Comparison of ENCODE assay signal across 8 mouse cellular contexts in genomic region chr5:140702103-140702513, GRCm38 (mm10). TPM values are rescaled to one million over a fixed set of nuclear protein-coding genes. Genes with fewer than 3 reads are reported as not detected.
DNase-seq lines count a peak whose midpoint lies in the region; ATAC-seq and TF ChIP-seq lines count a peak whose summit lies in the region.

Gene Iqce (minus strand): TSS chr5:140702378.

- H3K36me3 ChIP-seq in heart, embryonic 14.5 days (ENCODE audit: control insufficient read depth, insufficient read depth, low read length) = peaks cover 8% of the 10 kb centered on the region
- no peaks in the 10 kb centered on the region for H3K36me3 ChIP-seq in liver, embryonic 14.5 days (replicated peaks; ENCODE audit: control insufficient read depth, insufficient read depth, low read depth)
- H3K36me3 ChIP-seq in neural tube, embryonic 11.5 days (ENCODE audit: control insufficient read depth, insufficient read depth, low read length) = peaks cover 2% of the 10 kb centered on the region; the same call in 1 of the 2 replicates
- peaks cover 4% of the 10 kb centered on the region; the same call in 1 of the 2 replicates for H3K36me3 ChIP-seq in stomach, postnatal 0 days (ENCODE audit: control insufficient read depth, insufficient read depth, low read length)

- TF ChIP-seq EP300 in liver, embryonic 14.5 days (IDR thresholded peaks at IDR 0.05; ENCODE audit: low read depth) = no peak
- TF ChIP-seq EP300 in stomach, postnatal 0 days (optimal IDR thresholded peaks at IDR 0.05) = no peak

- peak; percentile 27 for ATAC-seq in heart, embryonic 14.5 days (ENCODE audit: insufficient number of reproducible peaks, insufficient read depth, low FRiP score, low read depth)
- peak; percentile 47 for ATAC-seq in liver, embryonic 14.5 days (ENCODE audit: insufficient read depth)
- ATAC-seq in neural tube, embryonic 11.5 days (ENCODE audit: insufficient read depth, low FRiP score, low TSS enrichment) = peak; percentile 67
- ATAC-seq in stomach, postnatal 0 days (ENCODE audit: low FRiP score, low TSS enrichment) = peak; percentile 22

- TF ChIP-seq CTCF in liver, embryonic 14.5 days (IDR thresholded peaks at IDR 0.05; ENCODE audit: low read depth) = no peak
- TF ChIP-seq CTCF in stomach, postnatal 0 days (IDR thresholded peaks at IDR 0.05; ENCODE audit: low read depth) = no peak

- peak; percentile 95 for DNase-seq in CD4-positive, CD25-positive, alpha-beta regulatory T cell, adult 2 months (ENCODE audit: low read depth, low spot score)
- peak; percentile 76 for DNase-seq in fibroblast of lung, adult 2 months (ENCODE audit: low read depth)
- peak; percentile 96 for DNase-seq in kidney, postnatal 14 days
- DNase-seq in liver, embryonic 14.5 days (ENCODE audit: low read depth in 3 of 3, low spot score in 3 of 3) = peak; percentile 70 to 74 (median 71)
- DNase-seq in neural tube, embryonic 11.5 days (ENCODE audit: low spot score) = peak; percentile 95
- peak; percentile 93 for DNase-seq in stomach, postnatal 0 days (ENCODE audit: low spot score)

- no peaks in the 10 kb centered on the region for H3K27me3 ChIP-seq in heart, embryonic 14.5 days (ENCODE audit: control insufficient read depth, insufficient read depth, low read length)
- H3K27me3 ChIP-seq in liver, embryonic 14.5 days (ENCODE audit: control insufficient read depth, insufficient read depth, low read length) = no peaks in the 10 kb centered on the region
- H3K27me3 ChIP-seq in neural tube, embryonic 11.5 days (ENCODE audit: control insufficient read depth, insufficient read depth, low read length) = no peaks in the 10 kb centered on the region
- no peaks in the 10 kb centered on the region for H3K27me3 ChIP-seq in stomach, postnatal 0 days (ENCODE audit: control insufficient read depth, insufficient read depth, low read length)

- no peaks in the 10 kb centered on the region for H3K9me3 ChIP-seq in heart, embryonic 14.5 days (ENCODE audit: control insufficient read depth, low read length)
- no peaks in the 10 kb centered on the region for H3K9me3 ChIP-seq in liver, embryonic 14.5 days (ENCODE audit: control insufficient read depth, low read length)
- no peaks in the 10 kb centered on the region for H3K9me3 ChIP-seq in neural tube, embryonic 11.5 days (ENCODE audit: control insufficient read depth, low read length)
- no peaks in the 10 kb centered on the region for H3K9me3 ChIP-seq in stomach, postnatal 0 days (ENCODE audit: control insufficient read depth, low read length)

- peak within 1 kb of the TSS; percentile 81 for H3K9ac ChIP-seq in heart, embryonic 14.5 days (ENCODE audit: low read length)
- H3K9ac ChIP-seq in liver, embryonic 14.5 days (replicated peaks) = peak within 1 kb of the TSS; percentile 57
- H3K9ac ChIP-seq in neural tube, embryonic 11.5 days (ENCODE audit: low read length) = peak within 1 kb of the TSS; percentile 83
- H3K9ac ChIP-seq in stomach, postnatal 0 days (ENCODE audit: low read length) = peak within 1 kb of the TSS; percentile 79

- H3K4me3 ChIP-seq in brown adipose tissue, adult 24 weeks (ENCODE audit: insufficient read depth, low read depth, low read length) = peak within 1 kb of the TSS; percentile 87
- H3K4me3 ChIP-seq in heart, embryonic 14.5 days (ENCODE audit: control insufficient read depth in 1 of 2, insufficient read depth in 1 of 2, low read depth in 1 of 2, low read length in 2 of 2) = peak within 1 kb of the TSS; percentile 82 to 98
- peak within 1 kb of the TSS; percentile 59 to 62 for H3K4me3 ChIP-seq in liver, embryonic 14.5 days (ENCODE audit: insufficient read depth in 1 of 2, low read depth in 2 of 2, low read length in 2 of 2)
- H3K4me3 ChIP-seq in neural tube, embryonic 11.5 days (ENCODE audit: low read depth, low read length) = peak within 1 kb of the TSS; percentile 87
- H3K4me3 ChIP-seq in stomach, postnatal 0 days (ENCODE audit: low read depth, low read length) = peak within 1 kb of the TSS; percentile 77

- peak within 1 kb of the TSS; percentile 90 for H3K4me2 ChIP-seq in heart, embryonic 14.5 days (ENCODE audit: low read length)
- peak within 1 kb of the TSS; percentile 78 for H3K4me2 ChIP-seq in liver, embryonic 14.5 days (ENCODE audit: low read depth)
- peak within 1 kb of the TSS; percentile 92 for H3K4me2 ChIP-seq in neural tube, embryonic 11.5 days (ENCODE audit: low read depth)
- peak within 1 kb of the TSS; percentile 92 for H3K4me2 ChIP-seq in stomach, postnatal 0 days (replicated peaks; ENCODE audit: low read depth)

- WGBS in heart, embryonic 14.5 days = under 1% methylated on average over 32 of the region's 33 CpGs
- under 1% methylated on average over 33 of the region's 33 CpGs for WGBS in liver, embryonic 14.5 days (ENCODE audit: insufficient replicate concordance)
- under 1% methylated on average over 27 of the region's 33 CpGs for WGBS in neural tube, embryonic 11.5 days
- under 1% methylated on average over 31 of the region's 33 CpGs for WGBS in stomach, postnatal 0 days

- H3K4me1 ChIP-seq in brown adipose tissue, adult 24 weeks (ENCODE audit: control insufficient read depth, insufficient read depth, insufficient read length, low read length) = peaks cover 7% of the 10 kb centered on the region
- H3K4me1 ChIP-seq in heart, embryonic 14.5 days (ENCODE audit: control insufficient read depth in 2 of 2, insufficient read depth in 2 of 2, low read length in 2 of 2) = peaks cover 16 to 29% of the 10 kb centered on the region in 2 experiments
- H3K4me1 ChIP-seq in liver, embryonic 14.5 days (replicated peaks; ENCODE audit: control insufficient read depth in 2 of 2, insufficient read depth in 2 of 2, low read length in 1 of 2) = peaks cover 21 to 34% of the 10 kb centered on the region in 2 experiments
- H3K4me1 ChIP-seq in neural tube, embryonic 11.5 days (ENCODE audit: control insufficient read depth, insufficient read depth, low read length) = peaks cover 8% of the 10 kb centered on the region
- H3K4me1 ChIP-seq in stomach, postnatal 0 days (replicated peaks; ENCODE audit: control insufficient read depth, insufficient read depth) = no peaks in the 10 kb centered on the region

- H3K27ac ChIP-seq in brown adipose tissue, adult 24 weeks (replicated peaks; ENCODE audit: low read depth, low read length) = no peak within 1 kb of the TSS
- H3K27ac ChIP-seq in heart, embryonic 14.5 days (replicated peaks in 1 of 2; ENCODE audit: control insufficient read depth in 1 of 2, insufficient read depth in 1 of 2, low read depth in 2 of 2, low read length in 2 of 2) = peak within 1 kb of the TSS; percentile 68 to 75
- peak within 1 kb of the TSS; percentile 30 for H3K27ac ChIP-seq in liver, embryonic 14.5 days
- H3K27ac ChIP-seq in neural tube, embryonic 11.5 days (ENCODE audit: low read depth, low read length) = peak within 1 kb of the TSS; percentile 76
- peak within 1 kb of the TSS; percentile 84 for H3K27ac ChIP-seq in stomach, postnatal 0 days (replicated peaks)

RNA-seq across cellular contexts. Expression of gene Iqce, which starts in this region (rescaled TPM):
- 2.4 and 3.1 TPM in 2 replicates for polyA plus RNA-seq in brown adipose tissue, adult 24 weeks (2012; ENCODE audit: insufficient read depth, insufficient read length, missing spikeins)
- polyA plus RNA-seq in heart, embryonic 14.5 days (2014; fragmentation: Nextera tagmentation; extraction: Ambion mirVana) = 7.7 and 8.0 TPM in 2 replicates
- polyA plus RNA-seq in liver, embryonic 14.5 days (2012; rRNA removed) = 3.8 and 4.6 TPM in 2 replicates
- 3.2 and 3.4 TPM in 2 replicates for polyA plus RNA-seq in liver, embryonic 14.5 days (2014; fragmentation: Nextera tagmentation; extraction: Ambion mirVana)
- 18.3 and 18.4 TPM in 2 replicates for polyA plus RNA-seq in neural tube, embryonic 11.5 days (2014; fragmentation: Nextera tagmentation; extraction: Ambion mirVana)
- 5.6 and 6.0 TPM in 2 replicates for polyA plus RNA-seq in stomach, postnatal 0 days (2015; fragmentation: Nextera tagmentation; extraction: Ambion mirVana)
